Mouse (Mus musculus): Measurements from ENCODE around the gene Glrb. TPM values are rescaled to one million over a fixed set of nuclear protein-coding genes. Genes with fewer than 3 reads are reported as not detected.
A peak's percentile ranks its signal among the peaks of the same experiment; 100 is the strongest.

Glrb gene
- polyA plus RNA-seq, 1 experiment = 139 TPM

DNA sequence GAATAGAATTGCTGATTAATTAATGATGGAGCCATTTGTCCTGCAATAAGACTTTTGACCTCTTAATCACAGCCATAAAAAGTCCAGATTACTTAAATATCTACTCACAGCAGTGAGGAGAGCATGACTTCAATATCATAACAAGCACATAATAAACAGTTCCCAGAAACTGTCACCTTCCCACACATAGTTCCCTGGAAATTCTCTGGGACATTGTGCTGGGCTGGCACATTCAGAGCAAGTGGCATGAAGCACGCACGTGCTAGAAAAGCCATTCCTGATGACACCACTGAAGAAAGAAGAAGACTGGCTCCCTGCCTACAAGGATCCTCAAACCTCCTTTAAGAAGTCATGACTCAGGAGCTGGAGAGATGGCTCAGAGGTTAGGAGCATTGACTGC, 67.8 kb downstream of the Glrb start:
- H3K27ac ChIP-seq (ENCODE audit: insufficient read depth, low read length) = no peak overlapping the region
- H3K4me1 ChIP-seq (ENCODE audit: control insufficient read depth, insufficient read depth, low read length) = peaks cover 2% of the 10 kb centered on the region; the same call in 1 of the 2 replicates
- TF ChIP-seq CTCF (IDR thresholded peaks at IDR 0.05; ENCODE audit: extremely low read depth, insufficient read depth, low read length) (no peak), POLR2A (IDR thresholded peaks at IDR 0.05; ENCODE audit: extremely low read depth, insufficient read depth, low read length) (no peak)
- H3K4me3 ChIP-seq (ENCODE audit: insufficient read depth, low read length) = no peak overlapping the region

DNA sequence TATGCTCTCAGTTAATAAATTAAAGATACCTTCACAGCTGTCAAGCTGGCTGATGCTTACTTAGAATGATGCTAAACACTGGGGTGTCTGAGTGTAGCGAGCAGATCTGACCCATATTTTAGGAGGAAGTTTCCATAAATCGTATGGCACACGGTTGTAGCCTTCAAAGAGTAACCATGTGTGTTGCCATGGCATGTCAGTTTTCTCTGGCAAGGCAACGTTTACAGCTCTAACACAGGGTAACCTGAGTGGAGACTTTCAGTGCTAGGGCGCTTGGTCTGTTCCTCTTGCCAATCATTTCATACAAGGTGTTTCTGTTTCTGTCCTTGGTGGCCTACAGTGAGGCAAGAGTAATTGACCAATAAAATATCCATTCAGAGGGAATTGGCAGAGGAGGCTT, 73.6 kb downstream of the Glrb start:
- TF ChIP-seq POLR2A (IDR thresholded peaks at IDR 0.05; ENCODE audit: extremely low read depth, insufficient read depth, low read length) = no peak
- TF ChIP-seq CTCF (IDR thresholded peaks at IDR 0.05; ENCODE audit: extremely low read depth, insufficient read depth, low read length) = no peak
- no peaks in the 10 kb centered on the region for H3K4me1 ChIP-seq (ENCODE audit: control insufficient read depth, insufficient read depth, low read length)
- no peak overlapping the region for H3K27ac ChIP-seq (ENCODE audit: insufficient read depth, low read length)

DNA sequence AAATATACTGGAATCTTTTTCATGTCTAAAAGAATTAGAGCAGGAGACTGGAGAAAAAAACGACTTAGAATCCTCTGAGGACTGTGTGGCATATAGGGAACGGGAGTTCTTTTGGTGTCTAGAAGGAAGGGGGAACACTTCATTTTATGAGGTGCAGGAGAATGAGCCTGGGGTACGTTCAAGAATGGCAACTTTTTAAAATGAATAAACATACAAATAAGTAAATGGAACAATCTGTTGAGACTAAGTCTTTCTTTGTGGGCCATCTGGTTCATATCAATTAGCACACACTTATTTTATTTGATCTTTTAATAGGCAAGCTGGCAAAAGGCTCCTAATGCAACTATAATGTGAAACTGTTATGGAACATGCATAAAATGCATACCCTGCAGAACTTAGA, 75.9 kb downstream of the Glrb start:
- TF ChIP-seq POLR2A (IDR thresholded peaks at IDR 0.05; ENCODE audit: extremely low read depth, insufficient read depth, low read length) (no peak), CTCF (IDR thresholded peaks at IDR 0.05; ENCODE audit: extremely low read depth, insufficient read depth, low read length) (no peak)
- no peaks in the 10 kb centered on the region for H3K4me1 ChIP-seq (ENCODE audit: control insufficient read depth, insufficient read depth, low read length)
- no peak overlapping the region for H3K4me3 ChIP-seq (ENCODE audit: insufficient read depth, low read length)
- no peak overlapping the region for H3K27ac ChIP-seq (ENCODE audit: insufficient read depth, low read length)

More for the DNA sequence above, 73.6 kb downstream of the Glrb start:
- no peak overlapping the region for H3K4me3 ChIP-seq (ENCODE audit: insufficient read depth, low read length)

DNA sequence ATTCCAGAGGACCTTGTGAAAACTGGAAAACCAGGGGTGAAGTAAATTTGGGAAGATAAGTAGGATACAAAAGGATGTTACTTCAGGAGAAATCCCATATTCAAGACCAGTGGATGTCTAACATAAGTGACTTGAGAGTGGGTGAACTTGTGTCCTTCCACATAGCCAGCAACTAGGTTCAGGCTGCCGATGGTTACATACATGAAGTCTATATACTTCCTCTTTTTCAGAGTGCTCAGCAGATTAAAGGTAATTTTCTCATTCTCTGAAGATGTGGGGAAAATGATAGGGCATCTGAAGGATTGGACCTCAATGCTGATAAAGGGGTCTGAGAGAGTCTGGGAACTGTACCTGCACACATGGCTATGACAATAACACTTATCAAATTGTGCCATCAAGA, 89.5 kb downstream of the Glrb start:
- TF ChIP-seq POLR2A (IDR thresholded peaks at IDR 0.05; ENCODE audit: extremely low read depth, insufficient read depth, low read length) (no peak), CTCF (IDR thresholded peaks at IDR 0.05; ENCODE audit: extremely low read depth, insufficient read depth, low read length) (no peak)
- H3K4me1 ChIP-seq (ENCODE audit: control insufficient read depth, insufficient read depth, low read length) = peaks cover 1% of the 10 kb centered on the region; the same call in 1 of the 2 replicates
- H3K27ac ChIP-seq (ENCODE audit: insufficient read depth, low read length) = no peak overlapping the region
- no peak overlapping the region for H3K4me3 ChIP-seq (ENCODE audit: insufficient read depth, low read length)

DNA sequence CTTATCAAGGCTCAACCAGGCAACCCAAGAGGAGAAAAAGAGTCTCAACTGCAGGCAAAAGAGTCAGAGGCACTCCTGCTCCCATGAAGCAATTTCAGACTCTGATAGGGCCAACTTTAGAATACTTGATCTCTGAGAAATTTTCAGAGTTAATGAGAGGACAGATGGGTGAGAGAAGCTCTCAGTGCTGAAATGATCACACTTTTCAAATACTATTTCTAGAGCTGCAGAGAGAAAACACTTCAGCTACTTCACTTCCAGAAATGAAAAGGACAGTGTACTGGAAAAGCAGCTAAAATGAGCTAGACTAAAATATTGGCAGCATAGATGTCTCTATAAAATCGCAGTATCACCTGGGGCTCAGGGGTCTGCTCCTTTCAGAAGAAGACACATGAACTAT, 94.8 kb downstream of the Glrb start:
- TF ChIP-seq POLR2A (IDR thresholded peaks at IDR 0.05; ENCODE audit: extremely low read depth, insufficient read depth, low read length) = no peak
- TF ChIP-seq CTCF (IDR thresholded peaks at IDR 0.05; ENCODE audit: extremely low read depth, insufficient read depth, low read length) = no peak
- Histone ChIP-seq H3K27ac (ENCODE audit: insufficient read depth, low read length) (no peak overlapping the region; the same call in 1 of the 2 replicates), H3K4me3 (ENCODE audit: insufficient read depth, low read length) (no peak overlapping the region)

DNA sequence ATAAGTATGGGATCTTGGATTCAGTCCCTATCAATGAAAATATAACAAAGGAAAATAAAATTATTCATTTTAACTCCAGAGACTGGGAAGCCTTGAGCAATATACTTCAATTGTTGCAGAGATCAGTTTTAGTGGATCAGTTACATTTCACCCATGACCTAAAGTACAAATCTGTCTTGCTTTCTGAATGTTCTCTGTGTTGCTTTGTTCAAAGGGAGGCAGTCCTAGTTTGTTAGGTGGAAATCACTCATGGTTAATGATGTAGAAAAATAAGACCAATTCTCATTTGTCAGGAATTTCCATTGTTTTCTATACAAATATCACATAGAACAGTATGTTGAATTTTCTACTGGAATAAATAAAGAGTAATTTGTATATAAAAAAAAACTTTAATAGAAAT, 99.7 kb downstream of the Glrb start:
- H3K4me1 ChIP-seq (ENCODE audit: control insufficient read depth, insufficient read depth, low read length) = no peaks in the 10 kb centered on the region
- H3K4me3 ChIP-seq (ENCODE audit: insufficient read depth, low read length) = no peak overlapping the region
- TF ChIP-seq POLR2A (IDR thresholded peaks at IDR 0.05; ENCODE audit: extremely low read depth, insufficient read depth, low read length) (no peak), CTCF (IDR thresholded peaks at IDR 0.05; ENCODE audit: extremely low read depth, insufficient read depth, low read length) (no peak)

More for the DNA sequence above, 94.8 kb downstream of the Glrb start:
- peaks cover 1% of the 10 kb centered on the region; the same call in 1 of the 2 replicates for H3K4me1 ChIP-seq (ENCODE audit: control insufficient read depth, insufficient read depth, low read length)

DNA sequence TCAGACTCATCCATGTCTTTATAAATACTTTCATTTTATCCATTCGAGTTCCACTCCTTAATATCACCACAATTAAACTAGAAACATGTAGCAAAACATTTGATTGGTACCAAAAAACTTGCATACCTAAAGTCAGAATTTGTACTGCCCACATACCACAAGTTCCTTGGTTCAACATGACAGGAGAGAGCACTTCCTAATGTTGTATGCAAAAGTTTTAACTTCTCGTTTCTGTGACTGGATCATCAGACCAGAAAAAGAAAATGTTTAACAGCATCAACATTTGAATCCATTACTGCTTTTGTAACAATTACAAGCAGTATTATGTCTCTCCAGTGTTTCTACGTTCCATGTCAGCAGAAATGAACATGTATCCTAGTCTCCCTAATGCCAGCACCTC, 101.2 kb downstream of the Glrb start:
- Histone ChIP-seq H3K27ac (ENCODE audit: insufficient read depth, low read length) (no peak overlapping the region), H3K4me3 (ENCODE audit: insufficient read depth, low read length) (no peak overlapping the region), H3K4me1 (ENCODE audit: control insufficient read depth, insufficient read depth, low read length) (no peaks in the 10 kb centered on the region)
- TF ChIP-seq CTCF (IDR thresholded peaks at IDR 0.05; ENCODE audit: extremely low read depth, insufficient read depth, low read length) (no peak), POLR2A (IDR thresholded peaks at IDR 0.05; ENCODE audit: extremely low read depth, insufficient read depth, low read length) (no peak)

More for the DNA sequence above, 99.7 kb downstream of the Glrb start:
- H3K27ac ChIP-seq (ENCODE audit: insufficient read depth, low read length) = no peak overlapping the region

DNA sequence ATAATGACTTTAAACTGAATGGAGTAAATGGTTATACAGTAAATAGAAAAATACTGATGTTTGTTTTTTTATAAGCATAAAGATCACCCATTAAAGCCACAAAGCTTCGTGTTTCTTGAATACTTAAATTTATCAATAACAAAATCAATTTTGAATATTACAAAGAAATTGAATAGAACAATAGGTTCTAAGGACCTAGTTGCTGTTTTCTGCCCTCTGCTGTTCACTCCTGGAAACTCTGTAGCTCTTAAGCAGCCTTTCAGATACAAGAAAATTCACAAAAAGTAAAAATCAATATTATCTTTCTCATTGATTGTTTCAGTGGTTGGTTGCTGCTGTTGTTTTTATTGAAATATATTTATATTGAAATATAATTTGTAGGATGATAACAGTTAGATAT, 108.1 kb downstream of the Glrb start:
- no peak overlapping the region for H3K27ac ChIP-seq (ENCODE audit: insufficient read depth, low read length)
- no peaks in the 10 kb centered on the region for H3K4me1 ChIP-seq (ENCODE audit: control insufficient read depth, insufficient read depth, low read length)
- no peak overlapping the region for H3K4me3 ChIP-seq (ENCODE audit: insufficient read depth, low read length)
- TF ChIP-seq POLR2A (IDR thresholded peaks at IDR 0.05; ENCODE audit: extremely low read depth, insufficient read depth, low read length) = no peak
- TF ChIP-seq CTCF (IDR thresholded peaks at IDR 0.05; ENCODE audit: extremely low read depth, insufficient read depth, low read length) = peak; percentile 8; the same call in 1 of the 2 replicates

DNA sequence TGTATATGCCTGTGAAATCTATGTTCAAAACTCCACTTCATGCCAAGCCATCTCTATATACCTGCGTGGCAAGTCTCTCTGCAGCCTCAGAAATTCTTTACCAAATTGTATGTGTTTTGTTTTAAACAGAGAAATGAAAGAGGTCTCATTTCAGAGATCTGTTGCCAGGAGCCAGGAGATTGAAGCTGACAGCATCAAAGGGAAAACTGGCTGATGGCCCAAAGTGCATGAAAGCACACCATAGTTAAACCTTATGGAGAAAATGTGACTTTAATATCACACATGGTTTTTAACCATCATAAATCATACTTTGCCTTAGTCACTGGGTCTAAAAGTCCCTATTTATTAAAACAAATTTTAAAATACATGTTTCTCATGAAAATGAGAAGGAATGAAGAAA, 109.6 kb downstream of the Glrb start:
- Histone ChIP-seq H3K27ac (ENCODE audit: insufficient read depth, low read length) (no peak overlapping the region), H3K4me3 (ENCODE audit: insufficient read depth, low read length) (no peak overlapping the region), H3K4me1 (ENCODE audit: control insufficient read depth, insufficient read depth, low read length) (no peaks in the 10 kb centered on the region)
- TF ChIP-seq POLR2A (IDR thresholded peaks at IDR 0.05; ENCODE audit: extremely low read depth, insufficient read depth, low read length) = no peak
- no peak for TF ChIP-seq CTCF (IDR thresholded peaks at IDR 0.05; ENCODE audit: extremely low read depth, insufficient read depth, low read length)

DNA sequence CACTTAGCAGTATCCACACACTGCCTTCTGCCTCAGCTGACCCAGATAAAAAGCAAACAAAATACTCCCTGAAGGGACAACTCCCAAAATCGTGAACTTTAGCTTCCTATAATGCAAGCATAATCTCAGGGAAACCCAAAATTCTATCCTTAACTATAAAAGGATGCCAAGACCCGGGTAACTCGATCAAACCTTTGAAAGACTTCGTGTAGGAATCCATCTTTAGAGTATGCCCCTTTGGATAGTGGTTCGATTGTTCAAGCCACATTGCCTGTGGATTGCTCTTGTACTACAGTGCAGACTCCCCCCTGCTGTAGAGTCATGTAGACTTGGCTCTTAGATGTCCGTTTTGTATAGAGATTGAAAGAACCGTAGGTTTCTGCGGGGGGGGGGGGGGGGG, 110.2 kb downstream of the Glrb start:
- TF ChIP-seq CTCF (IDR thresholded peaks at IDR 0.05; ENCODE audit: extremely low read depth, insufficient read depth, low read length) (no peak), POLR2A (IDR thresholded peaks at IDR 0.05; ENCODE audit: extremely low read depth, insufficient read depth, low read length) (no peak)
- Histone ChIP-seq H3K4me1 (ENCODE audit: control insufficient read depth, insufficient read depth, low read length) (no peaks in the 10 kb centered on the region), H3K4me3 (ENCODE audit: insufficient read depth, low read length) (peak overlapping the region; percentile 95), H3K27ac (ENCODE audit: insufficient read depth, low read length) (peak overlapping the region; percentile 79)
